Mouse (Mus musculus) retina, adult 2 months (tissue): ENCODE results near the gene Pgf.

Source experiments
- DNase-seq: peaks from one replicate; pipeline ENCODE4 v3.0.0-alpha.2; 2012; ENCODE audit warnings: low read depth, low spot score

Pgf gene

GRCm38 (mm10) chr12:85124751-85125150, 52.8 kb downstream of the Pgf start:
- DNase-seq, result no peak

- no peak for DNase-seq
Observed at GRCm38 (mm10) chr12:85123645-85124044, 53.9 kb downstream of the Pgf start.

- DNase-seq, result no peak
Observed at GRCm38 (mm10) chr12:85123108-85123530, 54.5 kb downstream of the Pgf start.

- no peak for DNase-seq
Observed at GRCm38 (mm10) chr12:85121806-85122459, 55.7 kb downstream of the Pgf start.
